Mouse (Mus musculus): ENCODE results near the gene Npepps.

GRCm38 (mm10) chr11:97214411-97214810 lies 66.0 kb downstream of the Npepps start:
- no peak for TF ChIP-seq RAD21 (IDR thresholded peaks at IDR 0.05; ENCODE audit: low read depth, low read length)
- no peak for TF ChIP-seq MXI1 (IDR thresholded peaks at IDR 0.05; ENCODE audit: low read depth, low read length)
- TF ChIP-seq POLR2A (IDR thresholded peaks at IDR 0.05; ENCODE audit: control insufficient read depth in 1 of 2, insufficient read depth in 1 of 2, low read depth in 1 of 2, low read length in 2 of 2, poor library complexity in 1 of 2) = no peak
- no peak for TF ChIP-seq SMC3 (IDR thresholded peaks at IDR 0.05; ENCODE audit: low read depth, low read length)
- no peak for TF ChIP-seq BHLHE40 (IDR thresholded peaks at IDR 0.05; ENCODE audit: borderline replicate concordance, low read depth, low read length)
- TF ChIP-seq CTCF (IDR thresholded peaks at IDR 0.05 in 2 of 3, conservative IDR thresholded peaks at IDR 0.05 in 1 of 3; ENCODE audit: control insufficient read depth in 1 of 3, insufficient read depth in 1 of 3, low read depth in 2 of 3, low read length in 3 of 3, poor library complexity in 1 of 3, severe bottlenecking in 1 of 3) = no peak
- TF ChIP-seq GATA1 (IDR thresholded peaks at IDR 0.05; ENCODE audit: low read depth, low read length) = no peak
- no peak for TF ChIP-seq ETS1 (IDR thresholded peaks at IDR 0.05; ENCODE audit: low read depth, low read length)
- TF ChIP-seq HCFC1 (IDR thresholded peaks at IDR 0.05; ENCODE audit: low read depth, low read length) = no peak
- no peak for TF ChIP-seq TCF12 (IDR thresholded peaks at IDR 0.05; ENCODE audit: low read depth, low read length)
- no peak for TF ChIP-seq ZNF384 (IDR thresholded peaks at IDR 0.05; ENCODE audit: low read depth, low read length)

Data from MEL (cell line).